Mouse (Mus musculus): ENCODE results near the gene Pex14. TPM values are rescaled to one million over a fixed set of nuclear protein-coding genes. Genes with fewer than 3 reads are reported as not detected.

The Pex14 gene
- polyA plus RNA-seq, 1 experiment from 2014 or later, result 48.9 TPM

- no peak overlapping the region for H3K4me2 ChIP-seq (replicated peaks; ENCODE audit: low read depth)
- H3K36me3 ChIP-seq (ENCODE audit: control insufficient read depth, insufficient read depth), result peaks cover 41% of the 10 kb centered on the region
- H3K27ac ChIP-seq (ENCODE audit: low read depth, low read length), result no peak overlapping the region
- TF ChIP-seq CTCF (IDR thresholded peaks at IDR 0.05; ENCODE audit: low read depth), result peak; percentile 21; the same call in 1 of the 2 replicates
- H3K4me3 ChIP-seq (ENCODE audit: low read depth, low read length), result no peak overlapping the region
- no peaks in the 10 kb centered on the region for H3K27me3 ChIP-seq (replicated peaks; ENCODE audit: control insufficient read depth, insufficient read depth, low read length)
- no peaks in the 10 kb centered on the region for H3K4me1 ChIP-seq (replicated peaks; ENCODE audit: control insufficient read depth, insufficient read depth, low read length)
- 79% methylated on average over 12 of the region's 12 CpGs for WGBS
- H3K9me3 ChIP-seq (ENCODE audit: control insufficient read depth), result no peaks in the 10 kb centered on the region
- no peak overlapping the region for H3K9ac ChIP-seq (ENCODE audit: low read depth, low read length)
- no peak for ATAC-seq
These were observed 139.7 kb downstream of the Pex14 start for GRCm38 (mm10) chr4:148960011-148960410.

GRCm38 (mm10) chr4:148955131-148955813 is 144.4 kb downstream of the Pex14 start:
- Histone ChIP-seq H3K27me3 (replicated peaks; ENCODE audit: control insufficient read depth, insufficient read depth, low read length) (peaks cover 18% of the 10 kb centered on the region), H3K36me3 (ENCODE audit: control insufficient read depth, insufficient read depth) (peaks cover 25% of the 10 kb centered on the region; the same call in 1 of the 2 replicates), H3K27ac (ENCODE audit: low read depth, low read length) (no peak overlapping the region), H3K4me2 (replicated peaks; ENCODE audit: low read depth) (no peak overlapping the region), H3K9ac (ENCODE audit: low read depth, low read length) (no peak overlapping the region), H3K4me3 (ENCODE audit: low read depth, low read length) (no peak overlapping the region), H3K4me1 (replicated peaks; ENCODE audit: control insufficient read depth, insufficient read depth, low read length) (no peaks in the 10 kb centered on the region), H3K9me3 (ENCODE audit: control insufficient read depth) (no peaks in the 10 kb centered on the region)
- 79% methylated on average over 14 of the region's 14 CpGs for WGBS
- no peak for TF ChIP-seq CTCF (IDR thresholded peaks at IDR 0.05; ENCODE audit: low read depth)
- ATAC-seq, result no peak; the same call in 1 of the 2 replicates

- 39% methylated on average over 66 of the region's 69 CpGs for WGBS
- H3K4me2 ChIP-seq (replicated peaks; ENCODE audit: low read depth), result peak overlapping the region; percentile 44
- peak overlapping the region; percentile 1; the same call in 1 of the 2 replicates for H3K4me3 ChIP-seq (ENCODE audit: low read depth, low read length)
- H3K9me3 ChIP-seq (ENCODE audit: control insufficient read depth), result no peaks in the 10 kb centered on the region
- H3K9ac ChIP-seq (ENCODE audit: low read depth, low read length), result no peak overlapping the region
- peaks cover 18% of the 10 kb centered on the region for H3K27me3 ChIP-seq (replicated peaks; ENCODE audit: control insufficient read depth, insufficient read depth, low read length)
- peaks cover 26% of the 10 kb centered on the region; the same call in 1 of the 2 replicates for H3K36me3 ChIP-seq (ENCODE audit: control insufficient read depth, insufficient read depth)
- no peak for ATAC-seq
- H3K27ac ChIP-seq (ENCODE audit: low read depth, low read length), result no peak overlapping the region
- H3K4me1 ChIP-seq (replicated peaks; ENCODE audit: control insufficient read depth, insufficient read depth, low read length), result no peaks in the 10 kb centered on the region
- TF ChIP-seq CTCF (IDR thresholded peaks at IDR 0.05; ENCODE audit: low read depth), result no peak
These were observed 147.1 kb downstream of the Pex14 start for GRCm38 (mm10) chr4:148952328-148953222.

GRCm38 (mm10) chr4:148951821-148952291 is 147.8 kb downstream of the Pex14 start:
- H3K27me3 ChIP-seq (replicated peaks; ENCODE audit: control insufficient read depth, insufficient read depth, low read length), result peaks cover 18% of the 10 kb centered on the region
- no peak overlapping the region for H3K9ac ChIP-seq (ENCODE audit: low read depth, low read length)
- H3K4me2 ChIP-seq (replicated peaks; ENCODE audit: low read depth), result peak overlapping the region; percentile 44; the same call in 1 of the 2 replicates
- no peak overlapping the region for H3K27ac ChIP-seq (ENCODE audit: low read depth, low read length)
- WGBS, result 44% methylated on average over 41 of the region's 44 CpGs
- ATAC-seq, result no peak
- peak overlapping the region; percentile 1; the same call in 1 of the 2 replicates for H3K4me3 ChIP-seq (ENCODE audit: low read depth, low read length)
- peaks cover 33% of the 10 kb centered on the region; the same call in 1 of the 2 replicates for H3K36me3 ChIP-seq (ENCODE audit: control insufficient read depth, insufficient read depth)
- H3K9me3 ChIP-seq (ENCODE audit: control insufficient read depth), result no peaks in the 10 kb centered on the region
- no peak for TF ChIP-seq CTCF (IDR thresholded peaks at IDR 0.05; ENCODE audit: low read depth)
- H3K4me1 ChIP-seq (replicated peaks; ENCODE audit: control insufficient read depth, insufficient read depth, low read length), result no peaks in the 10 kb centered on the region

GRCm38 (mm10) chr4:148950932-148951650 is 148.6 kb downstream of the Pex14 start:
- H3K9ac ChIP-seq (ENCODE audit: low read depth, low read length), result no peak overlapping the region
- peaks cover 36% of the 10 kb centered on the region for H3K36me3 ChIP-seq (ENCODE audit: control insufficient read depth, insufficient read depth)
- no peak for TF ChIP-seq CTCF (IDR thresholded peaks at IDR 0.05; ENCODE audit: low read depth)
- no peak overlapping the region for H3K4me3 ChIP-seq (ENCODE audit: low read depth, low read length)
- ATAC-seq, result no peak
- peaks cover 18% of the 10 kb centered on the region for H3K27me3 ChIP-seq (replicated peaks; ENCODE audit: control insufficient read depth, insufficient read depth, low read length)
- WGBS, result 58% methylated on average over 25 of the region's 25 CpGs
- no peaks in the 10 kb centered on the region for H3K9me3 ChIP-seq (ENCODE audit: control insufficient read depth)
- no peaks in the 10 kb centered on the region for H3K4me1 ChIP-seq (replicated peaks; ENCODE audit: control insufficient read depth, insufficient read depth, low read length)
- no peak overlapping the region for H3K4me2 ChIP-seq (replicated peaks; ENCODE audit: low read depth)
- H3K27ac ChIP-seq (ENCODE audit: low read depth, low read length), result 0 out of 2 replicates have a peak overlapping the region, but pooled peaks have one; percentile 11
